18 mouse cellular contexts compared by ENCODE assay signal in genomic region chr3:88197741-88198504, GRCm38 (mm10). TPM values are rescaled to one million over a fixed set of nuclear protein-coding genes. Genes with fewer than 3 reads are reported as not detected.
DNase-seq lines count a peak whose midpoint lies in the region; ATAC-seq and TF ChIP-seq lines count a peak whose summit lies in the region.
"Had no signal": no experiment of that assay in that cellular context is flagged by ENCODE, and none has a peak within 500 bp of the region (broad histone marks: within the 10 kb centered on the region; RNA-seq: fewer than 3 reads in every experiment).

No protein-coding gene starts in this region.

- 2% methylated on average over 10 of the region's 10 CpGs for WGBS in embryonic facial prominence, embryonic 10.5 days
- WGBS in forebrain, embryonic 15.5 days, result 10% methylated on average over 10 of the region's 10 CpGs
- WGBS in hindbrain, postnatal 0 days, result 25% methylated on average over 10 of the region's 10 CpGs
- 8% methylated on average over 10 of the region's 10 CpGs for WGBS in neural tube, embryonic 13.5 days
- 12% methylated on average over 10 of the region's 10 CpGs for WGBS in kidney, embryonic 15.5 days

- no peak for TF ChIP-seq CTCF in hindbrain, postnatal 0 days (IDR thresholded peaks at IDR 0.05; ENCODE audit: low read depth)

- no peak for ATAC-seq in forebrain, embryonic 15.5 days (replicated peaks)
- no peak for ATAC-seq in hindbrain, postnatal 0 days
- no peak for ATAC-seq in neural tube, embryonic 13.5 days (ENCODE audit: low read depth)
- no peak for ATAC-seq in kidney, embryonic 15.5 days (replicated peaks; ENCODE audit: low FRiP score)

- no peak overlapping the region for H3K27ac ChIP-seq in embryonic facial prominence, embryonic 10.5 days (replicated peaks)
- H3K27ac ChIP-seq in forebrain, embryonic 15.5 days (replicated peaks), result peak overlapping the region; percentile 99
- H3K27ac ChIP-seq in hindbrain, postnatal 0 days, result peak overlapping the region; percentile 60
- H3K27ac ChIP-seq in neural tube, embryonic 13.5 days (replicated peaks), result peak overlapping the region; percentile 98
- H3K27ac ChIP-seq in kidney, embryonic 15.5 days, result no peak overlapping the region
- H3K27ac ChIP-seq: embryonic facial prominence, embryonic 12.5 days; heart, embryonic 13.5 days had no signal

- peaks cover 23% of the 10 kb centered on the region for H3K4me1 ChIP-seq in embryonic facial prominence, embryonic 10.5 days
- peaks cover 61% of the 10 kb centered on the region for H3K4me1 ChIP-seq in forebrain, embryonic 15.5 days
- peaks cover 24% of the 10 kb centered on the region for H3K4me1 ChIP-seq in hindbrain, postnatal 0 days (ENCODE audit: insufficient read depth, low read length)
- peaks cover 62% of the 10 kb centered on the region for H3K4me1 ChIP-seq in neural tube, embryonic 13.5 days (replicated peaks)
- H3K4me1 ChIP-seq in kidney, embryonic 15.5 days, result peaks cover 11% of the 10 kb centered on the region

- no peaks in the 10 kb centered on the region for H3K9me3 ChIP-seq in embryonic facial prominence, embryonic 10.5 days
- no peaks in the 10 kb centered on the region for H3K9me3 ChIP-seq in forebrain, embryonic 15.5 days
- no peaks in the 10 kb centered on the region for H3K9me3 ChIP-seq in hindbrain, postnatal 0 days (ENCODE audit: low read length)
- H3K9me3 ChIP-seq in neural tube, embryonic 13.5 days, result no peaks in the 10 kb centered on the region
- no peaks in the 10 kb centered on the region for H3K9me3 ChIP-seq in kidney, embryonic 15.5 days (replicated peaks)
- H3K9me3 ChIP-seq: heart, embryonic 13.5 days had no signal

- H3K27me3 ChIP-seq in embryonic facial prominence, embryonic 10.5 days (replicated peaks; ENCODE audit: low read depth, poor library complexity, severe bottlenecking), result peaks cover 100% of the 10 kb centered on the region
- no peaks in the 10 kb centered on the region for H3K27me3 ChIP-seq in forebrain, embryonic 15.5 days
- H3K27me3 ChIP-seq in hindbrain, postnatal 0 days (ENCODE audit: insufficient read depth, low read length), result no peaks in the 10 kb centered on the region
- peaks cover 41% of the 10 kb centered on the region for H3K27me3 ChIP-seq in neural tube, embryonic 13.5 days
- peaks cover 97% of the 10 kb centered on the region for H3K27me3 ChIP-seq in kidney, embryonic 15.5 days

- 0 out of 2 replicates have a peak overlapping the region, but pooled peaks have one; percentile 5 for H3K4me3 ChIP-seq in embryonic facial prominence, embryonic 10.5 days
- no peak overlapping the region for H3K4me3 ChIP-seq in forebrain, embryonic 15.5 days
- no peak overlapping the region for H3K4me3 ChIP-seq in hindbrain, postnatal 0 days (ENCODE audit: low read length)
- H3K4me3 ChIP-seq in neural tube, embryonic 13.5 days, result no peak overlapping the region
- no peak overlapping the region for H3K4me3 ChIP-seq in kidney, embryonic 15.5 days (replicated peaks)
- H3K4me3 ChIP-seq: embryonic facial prominence, embryonic 12.5 days; heart, embryonic 13.5 days; megakaryocyte, embryonic 14.5 days had no signal

- peak; percentile 39 for DNase-seq in embryonic facial prominence, embryonic 10.5 days (ENCODE audit: low spot score)
- no peak for DNase-seq in hindbrain, postnatal 0 days (ENCODE audit: low spot score)
- no peak for DNase-seq in gastrocnemius, postnatal 4 days (ENCODE audit: low spot score in 2 of 2)
- no peak for DNase-seq in layer of hippocampus, postnatal 36 days
- DNase-seq: adrenal gland, postnatal 25 days; cerebellum, adult 11-12 months; gastrocnemius, postnatal 36 days; liver; lung, adult 2 months; thymus, adult 18-20 months had no signal

- H3K36me3 ChIP-seq in embryonic facial prominence, embryonic 10.5 days (replicated peaks), result no peaks in the 10 kb centered on the region
- H3K36me3 ChIP-seq in forebrain, embryonic 15.5 days, result no peaks in the 10 kb centered on the region
- H3K36me3 ChIP-seq in hindbrain, postnatal 0 days (ENCODE audit: insufficient read depth, low read length), result no peaks in the 10 kb centered on the region
- no peaks in the 10 kb centered on the region for H3K36me3 ChIP-seq in neural tube, embryonic 13.5 days
- H3K36me3 ChIP-seq in kidney, embryonic 15.5 days, result no peaks in the 10 kb centered on the region
- H3K36me3 ChIP-seq: embryonic facial prominence, embryonic 12.5 days; heart, embryonic 13.5 days had no signal

- H3K4me2 ChIP-seq in forebrain, embryonic 15.5 days (replicated peaks), result peak overlapping the region; percentile 96
- peak overlapping the region; percentile 24 for H3K4me2 ChIP-seq in hindbrain, postnatal 0 days (ENCODE audit: low read depth, low read length)
- H3K4me2 ChIP-seq in neural tube, embryonic 13.5 days, result peak overlapping the region; percentile 88
- no peak overlapping the region for H3K4me2 ChIP-seq in kidney, embryonic 15.5 days
- H3K4me2 ChIP-seq: embryonic facial prominence, embryonic 12.5 days; heart, embryonic 13.5 days had no signal

- H3K9ac ChIP-seq in forebrain, embryonic 15.5 days (replicated peaks), result peak overlapping the region; percentile 35
- H3K9ac ChIP-seq in hindbrain, postnatal 0 days (replicated peaks; ENCODE audit: low read length), result peak overlapping the region; percentile 33; the same call in 1 of the 2 replicates
- H3K9ac ChIP-seq in neural tube, embryonic 13.5 days, result peak overlapping the region; percentile 60
- no peak overlapping the region for H3K9ac ChIP-seq in kidney, embryonic 15.5 days
- H3K9ac ChIP-seq: embryonic facial prominence, embryonic 12.5 days; heart, embryonic 13.5 days had no signal

RNA-seq across cellular contexts. Expression of gene Mef2d, which starts 55.8 kb away (rescaled TPM):
- 11.1 and 12.1 TPM in 2 replicates for polyA plus RNA-seq in embryonic facial prominence, embryonic 10.5 days (2016; fragmentation: Nextera tagmentation; extraction: Ambion mirVana)
- polyA plus RNA-seq in forebrain, embryonic 15.5 days (2015; fragmentation: Nextera tagmentation; extraction: Ambion mirVana), result 20.1 and 21.3 TPM in 2 replicates
- 44.0 and 50.3 TPM in 2 replicates for total RNA-seq in hindbrain, postnatal 0 days (2014; rRNA removed)
- polyA plus RNA-seq in hindbrain, postnatal 0 days (2015; fragmentation: Nextera tagmentation; extraction: Ambion mirVana), result 13.4 and 19.2 TPM in 2 replicates
- 15.9 and 19.4 TPM in 2 replicates for polyA plus RNA-seq in neural tube, embryonic 13.5 days (2015; fragmentation: Nextera tagmentation; extraction: Ambion mirVana)
- total RNA-seq in gastrocnemius, postnatal 4 days (2021), result 100 to 1,000 TPM; 160 to 174 TPM
- polyA plus RNA-seq in kidney, embryonic 15.5 days (2015; fragmentation: Nextera tagmentation; extraction: Ambion mirVana), result 18.5 and 21.5 TPM in 2 replicates
- 100 to 1,000 TPM; 191 to 207 TPM for total RNA-seq in layer of hippocampus, postnatal 36 days (2021)

RNA-seq across cellular contexts. Expression of gene Rhbg, which starts 56.6 kb away (rescaled TPM):
- 0.17 TPM in 1 of 2 replicates, not detected in the other for polyA plus RNA-seq in embryonic facial prominence, embryonic 10.5 days (2016; fragmentation: Nextera tagmentation; extraction: Ambion mirVana)
- polyA plus RNA-seq in forebrain, embryonic 15.5 days (2015; fragmentation: Nextera tagmentation; extraction: Ambion mirVana), result 0.10 and 0.14 TPM in 2 replicates
- 0.94 and 1.0 TPM in 2 replicates for total RNA-seq in hindbrain, postnatal 0 days (2014; rRNA removed)
- 0.37 and 0.43 TPM in 2 replicates for polyA plus RNA-seq in hindbrain, postnatal 0 days (2015; fragmentation: Nextera tagmentation; extraction: Ambion mirVana)
- 0.15 and 0.67 TPM in 2 replicates for polyA plus RNA-seq in neural tube, embryonic 13.5 days (2015; fragmentation: Nextera tagmentation; extraction: Ambion mirVana)
- under 1 TPM in 1 of 2 experiments, not detected in 1; 0.16 TPM for total RNA-seq in gastrocnemius, postnatal 4 days (2021)
- 6.5 and 6.6 TPM in 2 replicates for polyA plus RNA-seq in kidney, embryonic 15.5 days (2015; fragmentation: Nextera tagmentation; extraction: Ambion mirVana)
- not detected for total RNA-seq in layer of hippocampus, postnatal 36 days (2021)
- total RNA-seq: gastrocnemius, postnatal 36 days; MEL; neutrophil, adult 5-6 weeks had no signal

Comparison
In these comparisons a context has a peak if more than half of its experiments do, and no peak if none do; other contexts are left out.
1. H3K27ac ChIP-seq: peak in forebrain, embryonic 15.5 days (single experiment), hindbrain, postnatal 0 days (single experiment) and neural tube, embryonic 13.5 days (single experiment); none in embryonic facial prominence, embryonic 10.5 days (single experiment) and kidney, embryonic 15.5 days (single experiment).